Mouse (Mus musculus) embryonic facial prominence, embryonic 13.5 days (tissue): ENCODE results near the gene Cmah. TPM values are rescaled to one million over a fixed set of nuclear protein-coding genes. Genes with fewer than 3 reads are reported as not detected.

Source experiments
- ATAC-seq: fragments of 200-750 bp; cut with Nextera tagmentation; 2 replicates; pipeline ENCODE4 v1.8.0; 2017; ENCODE audit warnings: low read depth; ENCODE audit not compliant: insufficient number of reproducible peaks, insufficient read depth, low FRiP score, low TSS enrichment
- H3K27ac ChIP-seq: fragments of 300-500 bp; sonication (generic); 2 replicates; pipeline ENCODE4 v1.5.1; 2015; ENCODE audit warnings: moderate library complexity, mild to moderate bottlenecking, inconsistent platforms
- H3K27me3 ChIP-seq: fragments of 300-500 bp; sonication (generic); 2 replicates; pipeline ENCODE4 v1.6.1; 2015; ENCODE audit warnings: mild to moderate bottlenecking, inconsistent platforms
- H3K36me3 ChIP-seq: fragments of 300-500 bp; sonication (generic); 2 replicates; pipeline ENCODE4 v1.6.1; 2015; ENCODE audit warnings: mild to moderate bottlenecking, inconsistent platforms
- H3K4me1 ChIP-seq: fragments of 300-500 bp; sonication (generic); 2 replicates; pipeline ENCODE4 v1.6.1; 2015; ENCODE audit warnings: inconsistent platforms
- H3K4me2 ChIP-seq: fragments of 300-500 bp; sonication (generic); 2 replicates; pipeline ENCODE4 v1.6.1; 2015; ENCODE audit warnings: moderate library complexity, mild to moderate bottlenecking, inconsistent platforms
- H3K4me3 ChIP-seq: fragments of 300-500 bp; sonication (generic); 2 replicates; pipeline ENCODE4 v1.5.1; 2015; ENCODE audit warnings: mild to moderate bottlenecking, inconsistent platforms
- H3K9ac ChIP-seq: fragments of 300-500 bp; sonication (generic); 2 replicates; pipeline ENCODE4 v1.6.1; 2015; ENCODE audit warnings: mild to moderate bottlenecking, inconsistent platforms
- H3K9me3 ChIP-seq: fragments of 300-500 bp; sonication (generic); 2 replicates; pipeline ENCODE4 v1.6.1; 2016; ENCODE audit warnings: inconsistent platforms
- WGBS: fragments of 180-500 bp; shearing (Covaris S2); methylation state at CpG from one replicate; pipeline ENCODE4 v1.1.7; 2015; ENCODE audit warnings: mixed read lengths; 5-methylcytosine and 5-hydroxymethylcytosine counted together
- polyA plus RNA-seq: library from polyadenylated mRNA; unstranded; fragments of >200 nt; fragmentation: Nextera tagmentation; extraction: Ambion mirVana; gene quantifications from 2 replicates; pipeline ENCODE4 v1.2.1, GENCODE M21; 2015

Cmah gene
- polyA plus RNA-seq: 0.22 and 0.78 TPM in 2 replicates

GRCm38 (mm10) chr13:24327201-24327600 lies at the start of gene Cmah:
Cmah (plus strand) TSS chr13:24327404.
- no peak within 1 kb of the TSS for H3K27ac ChIP-seq
- H3K4me3 ChIP-seq: no peak within 1 kb of the TSS
- no peak within 1 kb of the TSS for H3K9ac ChIP-seq
- no peak within 1 kb of the TSS for H3K4me2 ChIP-seq
- ATAC-seq: no peak
- no peaks in the 10 kb centered on the region for H3K36me3 ChIP-seq
- WGBS: 79% methylated on average over 5 of the region's 5 CpGs
- H3K9me3 ChIP-seq: no peaks in the 10 kb centered on the region
- H3K27me3 ChIP-seq: no peaks in the 10 kb centered on the region
- no peaks in the 10 kb centered on the region for H3K4me1 ChIP-seq

- Histone ChIP-seq H3K4me1 (peaks cover 28% of the 10 kb centered on the region), H3K9ac (peak overlapping the region; percentile 81; the same call in 1 of the 2 replicates), H3K4me3 (peak overlapping the region; percentile 72), H3K4me2 (peak overlapping the region; percentile 90), H3K27ac (no peak overlapping the region), H3K36me3 (no peaks in the 10 kb centered on the region; the same call in none of the 2 replicates), H3K9me3 (no peaks in the 10 kb centered on the region), H3K27me3 (no peaks in the 10 kb centered on the region)
- ATAC-seq: no peak
- 46% methylated on average over 11 of the region's 11 CpGs for WGBS
Measured at GRCm38 (mm10) chr13:24279407-24279761, 47.8 kb upstream of the Cmah start.

DNA sequence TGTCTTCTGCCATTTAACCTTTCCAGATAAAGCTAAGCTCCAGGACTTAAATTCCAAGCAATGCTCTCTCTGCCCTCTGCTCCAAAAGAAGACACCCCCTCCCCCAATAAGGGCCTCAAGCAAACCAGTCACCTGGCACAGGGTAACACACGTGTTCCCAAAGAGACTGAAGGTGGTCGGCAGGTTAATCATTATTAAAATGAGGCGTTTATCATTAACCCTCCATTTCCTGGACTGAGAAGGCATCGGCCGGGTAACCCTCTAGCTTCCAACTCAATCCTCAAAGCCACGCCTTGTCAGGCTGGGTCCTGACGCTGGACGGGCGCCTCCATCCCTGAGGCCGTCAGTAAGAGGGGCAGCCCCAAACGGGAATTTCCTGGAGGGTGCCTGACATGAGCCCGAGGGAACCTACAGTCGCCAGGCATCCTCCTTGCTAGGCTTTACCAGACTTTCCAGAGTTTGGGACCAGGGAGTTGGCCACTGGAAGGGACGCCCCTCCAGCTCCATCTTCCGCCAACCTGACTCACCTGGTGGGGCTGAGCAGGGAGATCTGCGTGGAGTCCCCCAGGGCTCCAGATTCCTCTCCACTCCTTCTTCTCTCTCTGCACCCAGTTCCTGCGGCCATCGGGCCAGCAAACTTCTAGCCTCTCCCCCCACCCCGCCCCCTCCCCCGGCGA lies 47.3 kb upstream of the Cmah start:
- Histone ChIP-seq H3K4me3 (peak overlapping the region; percentile 72), H3K4me1 (peaks cover 28% of the 10 kb centered on the region), H3K27ac (0 out of 2 replicates have a peak overlapping the region, but pooled peaks have one; percentile 96), H3K36me3 (no peaks in the 10 kb centered on the region; the same call in 1 of the 2 replicates), H3K9ac (peak overlapping the region; percentile 81), H3K4me2 (peak overlapping the region; percentile 90), H3K9me3 (no peaks in the 10 kb centered on the region), H3K27me3 (no peaks in the 10 kb centered on the region)
- 2% methylated on average over 21 of the region's 21 CpGs for WGBS
- ATAC-seq: no peak

- Histone ChIP-seq H3K27me3 (no peaks in the 10 kb centered on the region), H3K4me3 (peak within 1 kb of the TSS; percentile 72), H3K36me3 (no peaks in the 10 kb centered on the region), H3K9me3 (no peaks in the 10 kb centered on the region), H3K4me2 (peak within 1 kb of the TSS; percentile 90), H3K4me1 (peaks cover 28% of the 10 kb centered on the region), H3K9ac (peak within 1 kb of the TSS; percentile 81), H3K27ac (peak within 1 kb of the TSS; percentile 96)
- peak; percentile 96 for ATAC-seq
- under 1% methylated on average over 78 of the region's 96 CpGs for WGBS
Measured at GRCm38 (mm10) chr13:24280439-24281431, 46.5 kb upstream of the Cmah start, which contains the start of gene Carmil1. Carmil1 (minus strand) TSS chr13:24280795.

- Histone ChIP-seq H3K36me3 (no peaks in the 10 kb centered on the region), H3K4me3 (no peak overlapping the region), H3K4me1 (no peaks in the 10 kb centered on the region), H3K4me2 (no peak overlapping the region), H3K27ac (no peak overlapping the region), H3K9me3 (no peaks in the 10 kb centered on the region), H3K27me3 (peaks cover 3% of the 10 kb centered on the region), H3K9ac (no peak overlapping the region)
- ATAC-seq: no peak
- 89% methylated on average over 2 of the region's 2 CpGs for WGBS
Measured at GRCm38 (mm10) chr13:24287381-24287780, 39.8 kb upstream of the Cmah start.

GRCm38 (mm10) chr13:24297252-24297651 lies 30.0 kb upstream of the Cmah start:
- Histone ChIP-seq H3K9ac (no peak overlapping the region), H3K27ac (no peak overlapping the region), H3K4me1 (no peaks in the 10 kb centered on the region), H3K27me3 (no peaks in the 10 kb centered on the region), H3K9me3 (no peaks in the 10 kb centered on the region), H3K4me3 (no peak overlapping the region), H3K4me2 (no peak overlapping the region), H3K36me3 (no peaks in the 10 kb centered on the region)
- no peak for ATAC-seq
- 15% methylated on average over 4 of the region's 4 CpGs for WGBS

DNA sequence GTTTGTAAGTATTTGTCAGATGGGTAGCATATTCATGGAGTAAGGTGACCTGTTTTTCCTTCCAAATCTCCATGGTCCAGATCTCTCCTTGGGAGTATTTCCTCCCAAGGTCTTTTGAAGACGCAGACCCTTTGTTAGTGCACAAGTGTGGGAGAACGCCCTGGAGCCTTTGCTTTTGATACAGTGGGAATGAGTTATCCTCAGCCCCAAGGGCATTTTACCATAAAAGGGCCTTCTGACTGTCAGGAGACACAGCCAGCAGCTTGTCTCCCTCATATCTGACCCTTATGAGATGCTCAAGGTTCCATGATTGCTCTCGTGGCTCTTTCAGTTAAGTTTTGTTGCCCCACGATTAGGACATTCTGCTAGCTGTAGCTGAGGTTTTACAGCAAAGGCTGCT lies 21.7 kb upstream of the Cmah start:
- ATAC-seq: no peak
- Histone ChIP-seq H3K9me3 (no peaks in the 10 kb centered on the region), H3K4me2 (no peak overlapping the region), H3K27me3 (no peaks in the 10 kb centered on the region), H3K27ac (no peak overlapping the region), H3K4me1 (no peaks in the 10 kb centered on the region), H3K36me3 (no peaks in the 10 kb centered on the region), H3K9ac (no peak overlapping the region), H3K4me3 (no peak overlapping the region)
- 58% methylated on average over 4 of the region's 4 CpGs for WGBS

DNA sequence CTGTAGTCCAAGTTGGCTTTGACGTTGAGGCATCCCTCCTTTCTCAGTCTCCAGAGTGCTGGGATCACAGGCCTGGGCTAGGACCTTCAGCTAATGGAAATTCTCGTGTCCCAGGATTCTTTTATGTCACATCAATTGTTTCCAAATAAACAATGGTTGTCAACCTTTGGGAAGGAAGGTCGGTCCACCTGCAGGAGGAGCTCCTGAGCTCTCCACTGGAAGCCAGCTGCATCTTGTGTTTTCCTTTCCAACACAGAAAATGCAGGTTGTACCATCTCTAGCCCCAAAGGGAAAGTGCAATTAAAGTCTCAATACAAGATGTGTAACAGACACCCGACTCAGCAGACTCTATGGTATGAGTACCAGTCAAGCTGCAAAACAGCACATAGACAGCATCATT lies 21.0 kb upstream of the Cmah start:
- no peaks in the 10 kb centered on the region for H3K9me3 ChIP-seq
- no peaks in the 10 kb centered on the region for H3K4me1 ChIP-seq
- no peaks in the 10 kb centered on the region for H3K27me3 ChIP-seq
- 47% methylated on average over 4 of the region's 4 CpGs for WGBS
- no peak overlapping the region for H3K27ac ChIP-seq
- no peak for ATAC-seq
- no peak overlapping the region for H3K9ac ChIP-seq
- H3K36me3 ChIP-seq: no peaks in the 10 kb centered on the region
- no peak overlapping the region for H3K4me2 ChIP-seq
- H3K4me3 ChIP-seq: no peak overlapping the region

DNA sequence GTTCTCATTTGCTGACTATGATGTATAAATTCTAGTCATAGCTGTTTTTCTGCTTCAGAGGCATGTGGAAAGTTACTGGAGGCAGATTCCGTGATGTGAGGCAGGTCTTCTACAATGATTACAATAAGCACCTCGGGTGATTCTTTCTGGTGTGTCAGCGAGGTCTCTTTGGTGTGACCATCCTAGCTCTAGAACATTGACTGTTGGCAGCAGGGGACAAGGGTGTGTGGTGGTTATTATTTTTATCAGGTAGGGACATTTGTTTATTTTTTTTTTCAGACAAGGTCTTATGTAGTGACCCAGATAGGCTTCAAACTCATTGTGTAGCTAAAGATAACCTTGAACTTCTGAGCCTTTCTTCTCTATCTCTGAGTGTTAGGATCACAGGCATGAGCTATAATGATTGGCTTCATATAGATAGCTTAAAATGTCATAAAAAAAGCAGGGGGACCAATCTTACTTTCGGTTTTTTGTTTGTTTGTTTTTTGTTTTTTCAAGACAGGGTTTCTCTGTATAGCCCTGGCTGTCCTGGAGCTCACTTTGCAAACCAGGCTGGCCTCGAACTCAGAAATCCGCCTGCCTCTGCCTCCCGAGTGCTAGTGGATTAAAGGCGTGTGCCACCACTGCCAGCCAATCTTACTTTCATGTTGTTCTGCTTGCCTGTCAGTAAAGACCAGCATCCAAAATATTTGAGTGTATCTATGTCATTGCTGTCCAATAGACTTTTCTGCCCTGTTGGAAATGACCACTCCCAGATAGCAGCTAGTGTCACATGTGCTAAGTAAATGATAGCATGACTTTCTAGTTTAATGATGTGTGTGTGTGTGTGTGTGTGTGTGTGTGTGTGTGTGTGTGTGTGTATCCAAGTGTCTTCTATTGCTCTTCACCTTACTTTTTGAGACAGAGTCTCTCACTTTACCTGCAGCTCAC lies 15.9 kb upstream of the Cmah start:
- no peaks in the 10 kb centered on the region for H3K27me3 ChIP-seq
- H3K9me3 ChIP-seq: no peaks in the 10 kb centered on the region
- H3K36me3 ChIP-seq: no peaks in the 10 kb centered on the region
- 87% methylated on average over 8 of the region's 8 CpGs for WGBS
- ATAC-seq: no peak
- H3K4me2 ChIP-seq: no peak overlapping the region
- H3K9ac ChIP-seq: no peak overlapping the region
- H3K4me3 ChIP-seq: no peak overlapping the region
- no peaks in the 10 kb centered on the region for H3K4me1 ChIP-seq
- H3K27ac ChIP-seq: no peak overlapping the region

GRCm38 (mm10) chr13:24316563-24316962 lies 10.6 kb upstream of the Cmah start:
- H3K27me3 ChIP-seq: no peaks in the 10 kb centered on the region
- no peak overlapping the region for H3K27ac ChIP-seq
- H3K4me2 ChIP-seq: no peak overlapping the region
- ATAC-seq: no peak
- no peaks in the 10 kb centered on the region for H3K36me3 ChIP-seq
- H3K4me1 ChIP-seq: peaks cover 4% of the 10 kb centered on the region; the same call in 1 of the 2 replicates
- H3K4me3 ChIP-seq: no peak overlapping the region
- no peak overlapping the region for H3K9ac ChIP-seq
- 78% methylated on average over 3 of the region's 3 CpGs for WGBS
- no peaks in the 10 kb centered on the region for H3K9me3 ChIP-seq

DNA sequence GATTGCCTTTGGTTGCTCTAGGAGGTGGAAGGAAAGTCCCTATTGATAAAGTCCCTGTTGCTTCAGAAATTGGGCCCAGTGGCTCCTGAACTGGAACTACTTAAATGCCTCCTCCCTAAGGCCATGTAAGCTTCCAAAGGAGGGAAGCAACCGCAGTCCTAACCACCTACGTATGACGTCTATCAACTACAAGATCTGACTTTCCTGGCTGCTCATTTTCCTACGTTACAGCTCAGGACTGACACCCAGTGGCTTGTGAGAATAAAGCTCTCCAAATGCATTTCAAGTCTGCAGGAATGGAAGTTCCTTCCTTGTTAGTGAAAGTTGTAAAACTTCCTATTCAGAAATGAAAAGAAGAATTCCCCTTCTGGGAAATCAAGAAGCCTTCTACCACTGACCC lies 8.6 kb upstream of the Cmah start:
- no peak overlapping the region for H3K4me2 ChIP-seq
- H3K9me3 ChIP-seq: no peaks in the 10 kb centered on the region
- H3K4me1 ChIP-seq: peaks cover 4% of the 10 kb centered on the region; the same call in 1 of the 2 replicates
- no peaks in the 10 kb centered on the region for H3K27me3 ChIP-seq
- H3K9ac ChIP-seq: no peak overlapping the region
- no peak overlapping the region for H3K27ac ChIP-seq
- ATAC-seq: no peak
- no peak overlapping the region for H3K4me3 ChIP-seq
- H3K36me3 ChIP-seq: no peaks in the 10 kb centered on the region
- 11% methylated on average over 4 of the region's 4 CpGs for WGBS
